Mouse (Mus musculus): ENCODE data around the gene Gm49711. TPM values are rescaled to one million over a fixed set of nuclear protein-coding genes. Genes with fewer than 3 reads are reported as not detected.
"Not testable (repeated sequence)": the region's sequence is repeated elsewhere in the genome, so short reads cannot be mapped to it uniquely, and the experiment has no call there.

Gene Gm49711
- total and polyA plus RNA-seq, 3 experiments = 4.2 TPM; not detected in 2

- ATAC-seq (ENCODE audit: extremely low read depth, insufficient number of reproducible peaks, low FRiP score, poor library complexity, severe bottlenecking) (no peak), DNase-seq (ENCODE audit: low spot score) (no peak)
- Histone ChIP-seq H3K9me3 (replicated peaks) (no peaks in the 10 kb centered on the region), H3K4me3 (ENCODE audit: low read depth, low read length) (no peak overlapping the region), H3K36me3 (replicated peaks) (no peaks in the 10 kb centered on the region), H3K4me1 (ENCODE audit: insufficient read depth, low read depth, low read length) (no peaks in the 10 kb centered on the region), H3K27me3 (ENCODE audit: insufficient read depth, low read length) (peaks cover 13% of the 10 kb centered on the region)
- TF ChIP-seq GATA2 (IDR thresholded peaks at IDR 0.05; ENCODE audit: borderline replicate concordance, low read depth, low read length) = no peak
- TF ChIP-seq CTCF (IDR thresholded peaks at IDR 0.05; ENCODE audit: low read depth, low read length) = no peak
- no peak for TF ChIP-seq TAL1 (conservative IDR thresholded peaks at IDR 0.05; ENCODE audit: low read depth, low read length)
- TF ChIP-seq GATA1 (IDR thresholded peaks at IDR 0.05; ENCODE audit: borderline replicate concordance, low read length) = no peak
- TF ChIP-seq POLR2AphosphoS5 (IDR thresholded peaks at IDR 0.05; ENCODE audit: insufficient replicate concordance, low read depth, low read length) = no peak
Measured at GRCm38 (mm10) chr16:92195094-92195493, 137.0 kb downstream of the Gm49711 start.

- no peaks in the 10 kb centered on the region for H3K9me3 ChIP-seq (replicated peaks)
- H3K27me3 ChIP-seq (ENCODE audit: insufficient read depth, low read length) = peaks cover 11% of the 10 kb centered on the region
- ATAC-seq (ENCODE audit: extremely low read depth, insufficient number of reproducible peaks, low FRiP score, poor library complexity, severe bottlenecking) (no peak), DNase-seq (ENCODE audit: low spot score) (no peak)
- TF ChIP-seq GATA1 (IDR thresholded peaks at IDR 0.05; ENCODE audit: borderline replicate concordance, low read length) (no peak), POLR2AphosphoS5 (IDR thresholded peaks at IDR 0.05; ENCODE audit: insufficient replicate concordance, low read depth, low read length) (no peak), TAL1 (conservative IDR thresholded peaks at IDR 0.05; ENCODE audit: low read depth, low read length) (no peak), GATA2 (IDR thresholded peaks at IDR 0.05; ENCODE audit: borderline replicate concordance, low read depth, low read length) (no peak), CTCF (IDR thresholded peaks at IDR 0.05; ENCODE audit: low read depth, low read length) (no peak)
- H3K4me3 ChIP-seq (ENCODE audit: low read depth, low read length) = no peak overlapping the region
- no peaks in the 10 kb centered on the region for H3K4me1 ChIP-seq (ENCODE audit: insufficient read depth, low read depth, low read length)
- no peaks in the 10 kb centered on the region for H3K36me3 ChIP-seq (replicated peaks)
Measured at GRCm38 (mm10) chr16:92196741-92197331, 138.7 kb downstream of the Gm49711 start.

- no peak for ATAC-seq (ENCODE audit: extremely low read depth, insufficient number of reproducible peaks, low FRiP score, poor library complexity, severe bottlenecking)
- DNase-seq (ENCODE audit: low spot score) = no peak
- TF ChIP-seq GATA1 (IDR thresholded peaks at IDR 0.05; ENCODE audit: borderline replicate concordance, low read length) (no peak), GATA2 (IDR thresholded peaks at IDR 0.05; ENCODE audit: borderline replicate concordance, low read depth, low read length) (no peak), CTCF (IDR thresholded peaks at IDR 0.05; ENCODE audit: low read depth, low read length) (no peak), POLR2AphosphoS5 (IDR thresholded peaks at IDR 0.05; ENCODE audit: insufficient replicate concordance, low read depth, low read length) (no peak), TAL1 (conservative IDR thresholded peaks at IDR 0.05; ENCODE audit: low read depth, low read length) (no peak)
Measured at GRCm38 (mm10) chr16:92200615-92201014, 142.5 kb downstream of the Gm49711 start.

GRCm38 (mm10) chr16:92203599-92203998 lies 145.5 kb downstream of the Gm49711 start:
- H3K27me3 ChIP-seq (ENCODE audit: insufficient read depth, low read length) = peaks cover 5% of the 10 kb centered on the region
- H3K9me3 ChIP-seq (replicated peaks) = no peaks in the 10 kb centered on the region
- H3K4me1 ChIP-seq (ENCODE audit: insufficient read depth, low read depth, low read length) = no peaks in the 10 kb centered on the region
- TF ChIP-seq POLR2AphosphoS5 (IDR thresholded peaks at IDR 0.05; ENCODE audit: insufficient replicate concordance, low read depth, low read length) (no peak), GATA2 (IDR thresholded peaks at IDR 0.05; ENCODE audit: borderline replicate concordance, low read depth, low read length) (no peak), TAL1 (conservative IDR thresholded peaks at IDR 0.05; ENCODE audit: low read depth, low read length) (no peak), GATA1 (IDR thresholded peaks at IDR 0.05; ENCODE audit: borderline replicate concordance, low read length) (no peak), CTCF (IDR thresholded peaks at IDR 0.05; ENCODE audit: low read depth, low read length) (no peak)
- ATAC-seq (ENCODE audit: extremely low read depth, insufficient number of reproducible peaks, low FRiP score, poor library complexity, severe bottlenecking) = no peak
- no peaks in the 10 kb centered on the region for H3K36me3 ChIP-seq (replicated peaks)
- H3K4me3 ChIP-seq (ENCODE audit: low read depth, low read length) = no peak overlapping the region
- DNase-seq (ENCODE audit: low spot score) = no peak

More at GRCm38 (mm10) chr16:92200615-92201014, 142.5 kb downstream of the Gm49711 start:
- H3K4me1 ChIP-seq (ENCODE audit: insufficient read depth, low read depth, low read length) = no peaks in the 10 kb centered on the region
- no peaks in the 10 kb centered on the region for H3K36me3 ChIP-seq (replicated peaks)
- H3K9me3 ChIP-seq (replicated peaks) = no peaks in the 10 kb centered on the region
- no peak overlapping the region for H3K4me3 ChIP-seq (ENCODE audit: low read depth, low read length)
- peaks cover 5% of the 10 kb centered on the region; the same call in 1 of the 2 replicates for H3K27me3 ChIP-seq (ENCODE audit: insufficient read depth, low read length)

- Histone ChIP-seq H3K4me3 (ENCODE audit: low read depth, low read length) (no peak overlapping the region), H3K36me3 (replicated peaks) (no peaks in the 10 kb centered on the region), H3K4me1 (ENCODE audit: insufficient read depth, low read depth, low read length) (no peaks in the 10 kb centered on the region), H3K27me3 (ENCODE audit: insufficient read depth, low read length) (peaks cover 10% of the 10 kb centered on the region), H3K9me3 (replicated peaks) (no peaks in the 10 kb centered on the region)
- no peak for DNase-seq (ENCODE audit: low spot score)
- TF ChIP-seq GATA2 (IDR thresholded peaks at IDR 0.05; ENCODE audit: borderline replicate concordance, low read depth, low read length) (no peak), GATA1 (IDR thresholded peaks at IDR 0.05; ENCODE audit: borderline replicate concordance, low read length) (no peak), CTCF (IDR thresholded peaks at IDR 0.05; ENCODE audit: low read depth, low read length) (no peak), TAL1 (conservative IDR thresholded peaks at IDR 0.05; ENCODE audit: low read depth, low read length) (no peak), POLR2AphosphoS5 (IDR thresholded peaks at IDR 0.05; ENCODE audit: insufficient replicate concordance, low read depth, low read length) (no peak)
- no peak for ATAC-seq (ENCODE audit: extremely low read depth, insufficient number of reproducible peaks, low FRiP score, poor library complexity, severe bottlenecking)
Measured at GRCm38 (mm10) chr16:92209291-92209781, 151.2 kb downstream of the Gm49711 start.

- ATAC-seq (ENCODE audit: extremely low read depth, insufficient number of reproducible peaks, low FRiP score, poor library complexity, severe bottlenecking); DNase-seq (ENCODE audit: low spot score): not testable (repeated sequence)
Measured at GRCm38 (mm10) chr16:92210316-92210715, 152.2 kb downstream of the Gm49711 start.

GRCm38 (mm10) chr16:92213911-92214310 lies 155.8 kb downstream of the Gm49711 start:
- DNase-seq (ENCODE audit: low spot score); ATAC-seq (ENCODE audit: extremely low read depth, insufficient number of reproducible peaks, low FRiP score, poor library complexity, severe bottlenecking); H3K4me3 ChIP-seq (ENCODE audit: low read depth, low read length); H3K36me3 ChIP-seq (replicated peaks); H3K9me3 ChIP-seq (replicated peaks); H3K4me1 ChIP-seq (ENCODE audit: insufficient read depth, low read depth, low read length): not testable (repeated sequence)
- H3K27me3 ChIP-seq (ENCODE audit: insufficient read depth, low read length) = peaks cover 12% of the 10 kb centered on the region; the same call in 1 of the 2 replicates

More at GRCm38 (mm10) chr16:92210316-92210715, 152.2 kb downstream of the Gm49711 start:
- H3K27me3 ChIP-seq (ENCODE audit: insufficient read depth, low read length); H3K4me1 ChIP-seq (ENCODE audit: insufficient read depth, low read depth, low read length); H3K4me3 ChIP-seq (ENCODE audit: low read depth, low read length); H3K36me3 ChIP-seq (replicated peaks); H3K9me3 ChIP-seq (replicated peaks): not testable (repeated sequence)

Measured in G1E (cell line).